Mouse (Mus musculus) midbrain, embryonic 15.5 days (tissue): ENCODE data around the gene Gm13178. TPM values are rescaled to one million over a fixed set of nuclear protein-coding genes. Genes with fewer than 3 reads are reported as not detected.

Source experiments
- ATAC-seq: fragments of 200-750 bp; cut with Nextera tagmentation; replicated peaks from 2 replicates; pipeline ENCODE4 v1.8.0; 2017; ENCODE audit warnings: moderate TSS enrichment
- H3K27ac ChIP-seq: fragments of 300-500 bp; sonication (generic); 2 replicates; pipeline ENCODE4 v1.5.1; 2015; ENCODE audit warnings: mild to moderate bottlenecking, inconsistent platforms
- H3K27me3 ChIP-seq: fragments of 300-500 bp; sonication (generic); replicated peaks from 2 replicates; pipeline ENCODE4 v1.6.1; 2015; ENCODE audit warnings: inconsistent platforms
- H3K36me3 ChIP-seq: fragments of 300-500 bp; sonication (generic); replicated peaks from 2 replicates; pipeline ENCODE4 v1.6.1; 2015; ENCODE audit warnings: inconsistent platforms
- H3K4me1 ChIP-seq: fragments of 300-500 bp; sonication (generic); 2 replicates; pipeline ENCODE4 v1.6.1; 2015; ENCODE audit warnings: inconsistent platforms
- H3K4me2 ChIP-seq: fragments of 300-500 bp; sonication (generic); 2 replicates; pipeline ENCODE4 v1.6.1; 2015; ENCODE audit warnings: inconsistent platforms, mild to moderate bottlenecking, moderate library complexity
- H3K4me3 ChIP-seq: fragments of 300-500 bp; sonication (generic); 2 replicates; pipeline ENCODE4 v1.5.1; 2015; ENCODE audit warnings: mild to moderate bottlenecking, inconsistent platforms
- H3K9ac ChIP-seq: fragments of 300-500 bp; sonication (generic); 2 replicates; pipeline ENCODE4 v1.6.1; 2015; ENCODE audit warnings: mild to moderate bottlenecking, inconsistent platforms
- H3K9me3 ChIP-seq: fragments of 300-500 bp; sonication (generic); 2 replicates; pipeline ENCODE4 v1.6.1; 2016; ENCODE audit warnings: inconsistent platforms
- WGBS: fragments of 180-500 bp; shearing (Covaris S2); methylation state at CpG from one replicate; pipeline ENCODE4 v1.1.7; 2015; ENCODE audit warnings: mixed read lengths; 5-methylcytosine and 5-hydroxymethylcytosine counted together
- polyA plus RNA-seq: library from polyadenylated mRNA; unstranded; fragments of >200 nt; fragmentation: Nextera tagmentation; extraction: Ambion mirVana; gene quantifications from 2 replicates; pipeline ENCODE4 v1.2.1, GENCODE M21; 2015

Gene Gm13178
- not detected in 2 replicates for polyA plus RNA-seq

GRCm38 (mm10) chr4:144721304-144721703 is at the start of gene Gm13178:
Gene Gm13178 (minus strand): TSS chr4:144721404.
- H3K9me3 ChIP-seq, result peaks cover 17% of the 10 kb centered on the region
- no peak within 1 kb of the TSS for H3K4me3 ChIP-seq
- H3K4me2 ChIP-seq, result no peak within 1 kb of the TSS
- no peaks in the 10 kb centered on the region for H3K36me3 ChIP-seq
- no peak within 1 kb of the TSS for H3K27ac ChIP-seq
- no peaks in the 10 kb centered on the region for H3K4me1 ChIP-seq
- 92% methylated on average over 1 of the region's 1 CpGs for WGBS
- no peak within 1 kb of the TSS for H3K9ac ChIP-seq
- H3K27me3 ChIP-seq, result no peaks in the 10 kb centered on the region
- ATAC-seq, result no peak

- no peak overlapping the region for H3K4me2 ChIP-seq
- H3K36me3 ChIP-seq, result no peaks in the 10 kb centered on the region
- no peaks in the 10 kb centered on the region for H3K4me1 ChIP-seq
- WGBS, result 47% methylated on average over 2 of the region's 2 CpGs
- H3K27me3 ChIP-seq, result no peaks in the 10 kb centered on the region
- no peak overlapping the region for H3K27ac ChIP-seq
- H3K9ac ChIP-seq, result no peak overlapping the region
- no peak overlapping the region for H3K4me3 ChIP-seq
- 0 out of 2 replicates have a peak, but pooled peaks cover 3% of the 10 kb centered on the region for H3K9me3 ChIP-seq
- ATAC-seq, result no peak
Observed at GRCm38 (mm10) chr4:144765722-144766121, 44.5 kb upstream of the Gm13178 start.

- Histone ChIP-seq H3K36me3 (no peaks in the 10 kb centered on the region), H3K4me1 (no peaks in the 10 kb centered on the region), H3K27me3 (no peaks in the 10 kb centered on the region), H3K4me2 (no peak overlapping the region), H3K9ac (no peak overlapping the region), H3K4me3 (no peak overlapping the region), H3K27ac (no peak overlapping the region), H3K9me3 (peaks cover 11% of the 10 kb centered on the region; the same call in 1 of the 2 replicates)
- no peak for ATAC-seq
- 66% methylated on average over 1 of the region's 1 CpGs for WGBS
Observed at GRCm38 (mm10) chr4:144749139-144749538, 27.9 kb upstream of the Gm13178 start.

- Histone ChIP-seq H3K4me2 (no peak overlapping the region), H3K9ac (no peak overlapping the region), H3K9me3 (peaks cover 17% of the 10 kb centered on the region), H3K36me3 (no peaks in the 10 kb centered on the region), H3K27me3 (no peaks in the 10 kb centered on the region), H3K4me3 (no peak overlapping the region), H3K27ac (no peak overlapping the region), H3K4me1 (no peaks in the 10 kb centered on the region)
- 68% methylated on average over 1 of the region's 1 CpGs for WGBS
- no peak for ATAC-seq
Observed at GRCm38 (mm10) chr4:144719691-144720090, 1.5 kb downstream of the Gm13178 start.

- H3K4me2 ChIP-seq, result no peak overlapping the region
- H3K27ac ChIP-seq, result no peak overlapping the region
- ATAC-seq, result no peak
- H3K4me3 ChIP-seq, result no peak overlapping the region
- H3K4me1 ChIP-seq, result no peaks in the 10 kb centered on the region
- no peaks in the 10 kb centered on the region for H3K36me3 ChIP-seq
- WGBS, result 83% methylated on average over 1 of the region's 1 CpGs
- no peaks in the 10 kb centered on the region for H3K27me3 ChIP-seq
- H3K9me3 ChIP-seq, result peaks cover 17% of the 10 kb centered on the region
- H3K9ac ChIP-seq, result no peak overlapping the region
Observed at GRCm38 (mm10) chr4:144718288-144718687, 2.9 kb downstream of the Gm13178 start.

GRCm38 (mm10) chr4:144686268-144686667 is 34.9 kb downstream of the Gm13178 start, which contains the start of gene Gm436:
Gene Gm436 (minus strand): TSS chr4:144686368.
- Histone ChIP-seq H3K4me1 (no peaks in the 10 kb centered on the region), H3K27me3 (no peaks in the 10 kb centered on the region), H3K9ac (no peak within 1 kb of the TSS), H3K9me3 (0 out of 2 replicates have a peak, but pooled peaks cover 8% of the 10 kb centered on the region), H3K4me2 (no peak within 1 kb of the TSS), H3K4me3 (no peak within 1 kb of the TSS), H3K36me3 (no peaks in the 10 kb centered on the region), H3K27ac (no peak within 1 kb of the TSS)
- WGBS, result 54% methylated on average over 2 of the region's 2 CpGs
- no peak for ATAC-seq

Other genes starting within 250 kb of the Gm13178 start
- gene 9430007A20Rik, start 201.6 kb downstream of the Gm13178 start, polyA plus RNA-seq, result not detected in 2 replicates
- not detected in 2 replicates for gene Gm13124, start 156.3 kb downstream of the Gm13178 start, polyA plus RNA-seq
- not detected in 2 replicates for gene Aadacl4, start 107.7 kb downstream of the Gm13178 start, polyA plus RNA-seq
- not detected in 2 replicates for gene Gm436, start 35.0 kb downstream of the Gm13178 start, polyA plus RNA-seq
- not detected in 2 replicates for gene Gm438, start 65.2 kb upstream of the Gm13178 start, polyA plus RNA-seq
- gene Dhrs3, start 171.4 kb upstream of the Gm13178 start, polyA plus RNA-seq, result 35.6 and 41.3 TPM in 2 replicates